In the genomic region with DNA sequence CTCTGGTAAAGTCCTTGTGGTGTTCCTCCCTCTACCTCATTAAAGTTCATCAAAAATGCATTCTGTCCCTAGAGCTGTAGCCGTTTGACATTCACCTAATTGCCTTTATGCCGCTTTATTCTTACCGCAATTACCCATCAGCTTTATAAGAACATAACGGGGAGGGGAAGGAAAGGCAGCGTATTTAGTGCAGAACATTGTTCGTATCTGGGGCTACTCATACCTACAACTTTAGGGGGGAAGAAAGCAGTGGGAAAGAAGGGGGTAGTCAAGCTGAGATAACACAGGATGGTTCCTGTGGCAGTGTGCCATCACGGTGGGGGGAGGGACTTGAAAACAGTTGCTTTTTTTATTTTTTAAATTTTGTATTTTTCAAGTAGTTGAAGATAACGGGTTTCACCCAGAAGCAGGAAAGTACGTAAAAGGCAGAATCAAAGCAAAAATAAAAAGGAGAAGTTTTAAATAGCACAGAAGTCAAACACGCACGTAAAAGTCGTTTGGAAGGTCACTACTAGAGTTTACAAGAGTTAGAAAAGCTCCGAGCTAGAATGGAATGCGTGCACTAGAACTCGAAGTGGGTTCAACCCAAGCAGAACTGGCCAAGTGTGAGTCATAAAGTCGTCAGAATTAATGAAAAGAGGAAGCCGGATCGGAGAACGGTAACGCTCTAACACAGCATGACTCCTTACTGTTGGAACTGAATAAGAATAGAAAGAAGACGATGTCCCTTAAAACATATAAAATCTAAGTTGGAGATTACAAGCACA, we compare ENCODE assay signal across 10 mouse cellular contexts. TPM values are rescaled to one million over a fixed set of nuclear protein-coding genes. Genes with fewer than 3 reads are reported as not detected.
DNase-seq lines count a peak whose midpoint lies in the region; ATAC-seq lines count a peak whose summit lies in the region.
"Had no signal": no experiment of that assay in that cellular context is flagged by ENCODE, and none has a peak within 500 bp of the region (broad histone marks: within the 10 kb centered on the region; RNA-seq: fewer than 3 reads in every experiment).

No protein-coding gene starts in this region.

- DNase-seq in heart, adult 8-10 months (ENCODE audit: low spot score), result no peak
- DNase-seq in CD4-positive helper T cell, adult 2 months (ENCODE audit: low read depth, low spot score), result peak; percentile 74
- peak; percentile 87 for DNase-seq in induced T-regulatory cell, adult 2 months (ENCODE audit: low read depth)
- no peak for DNase-seq in cerebellum, adult 9-11 months
- DNase-seq in retina, postnatal 1 day, result no peak
- DNase-seq: cerebellum, postnatal 25 days; left cerebral cortex, postnatal 4 days had no signal

- H3K4me2 ChIP-seq in heart, embryonic 13.5 days, result peak overlapping the region; percentile 25; the same call in 1 of the 2 replicates
- no peak overlapping the region for H3K4me2 ChIP-seq in forebrain, embryonic 12.5 days

- no peaks in the 10 kb centered on the region for H3K36me3 ChIP-seq in heart, embryonic 13.5 days
- no peaks in the 10 kb centered on the region for H3K36me3 ChIP-seq in macrophage (ENCODE audit: inconsistent target)
- no peaks in the 10 kb centered on the region for H3K36me3 ChIP-seq in forebrain, embryonic 12.5 days (replicated peaks)

- H3K4me1 ChIP-seq in heart, embryonic 13.5 days, result peaks cover 24% of the 10 kb centered on the region
- H3K4me1 ChIP-seq in forebrain, embryonic 12.5 days, result no peaks in the 10 kb centered on the region

- H3K27ac ChIP-seq in heart, embryonic 13.5 days (replicated peaks), result no peak overlapping the region
- peak overlapping the region; percentile 79 for H3K27ac ChIP-seq in macrophage
- no peak overlapping the region for H3K27ac ChIP-seq in forebrain, embryonic 12.5 days

- WGBS in heart, embryonic 13.5 days, result 65% methylated on average over 21 of the region's 21 CpGs
- 3% methylated on average over 21 of the region's 21 CpGs for WGBS in macrophage (ENCODE audit: missing documents)
- WGBS in forebrain, embryonic 12.5 days, result 87% methylated on average over 21 of the region's 21 CpGs

- no peak overlapping the region for H3K9ac ChIP-seq in heart, embryonic 13.5 days
- H3K9ac ChIP-seq in forebrain, embryonic 12.5 days, result no peak overlapping the region

- no peak overlapping the region for H3K4me3 ChIP-seq in heart, embryonic 13.5 days
- peak overlapping the region; percentile 54 for H3K4me3 ChIP-seq in macrophage (ENCODE audit: inconsistent target)
- H3K4me3 ChIP-seq in forebrain, embryonic 12.5 days (replicated peaks), result no peak overlapping the region

- no peak for ATAC-seq in heart, embryonic 13.5 days (ENCODE audit: extremely low read depth, insufficient number of reproducible peaks, low FRiP score, low TSS enrichment)
- no peak for ATAC-seq in forebrain, embryonic 12.5 days (ENCODE audit: low FRiP score)

- H3K27me3 ChIP-seq in heart, embryonic 13.5 days (replicated peaks), result no peaks in the 10 kb centered on the region
- H3K27me3 ChIP-seq in forebrain, embryonic 12.5 days, result no peaks in the 10 kb centered on the region

- H3K79me2 ChIP-seq in macrophage (ENCODE audit: inconsistent target), result peaks cover 35% of the 10 kb centered on the region

- no peaks in the 10 kb centered on the region for H3K9me3 ChIP-seq in heart, embryonic 13.5 days
- no peaks in the 10 kb centered on the region for H3K9me3 ChIP-seq in forebrain, embryonic 12.5 days

RNA-seq across cellular contexts. Expression of a gene that starts 34.6 kb away (rescaled TPM):
- 0.71 and 1.1 TPM in 2 replicates for polyA plus RNA-seq in heart, embryonic 13.5 days (2015; fragmentation: Nextera tagmentation; extraction: Ambion mirVana)
- 1 to 10 TPM in 2 of 4 experiments, under 1 TPM in 2; 0.54 to 3.1 (median 0.95) TPM for total RNA-seq in heart, adult 8-10 months (2022)
- 100 to 1,000 TPM in 3 of 26 experiments, 10 to 100 TPM in 6, 1 to 10 TPM in 17; 1.1 to 177 (median 4.6) TPM for total RNA-seq in macrophage (2018; cell fraction: chromatin; rRNA removed)
- total RNA-seq in macrophage (2018; cell fraction: cytosol; rRNA removed), result 10 to 100 TPM in 13 of 26 experiments, 1 to 10 TPM in 13; 2.3 to 48.0 (median 13.0) TPM
- 10 to 100 TPM in 12 of 26 experiments, 1 to 10 TPM in 14; 1.7 to 77.7 (median 8.6) TPM for total RNA-seq in macrophage (2018; cell fraction: nucleus; rRNA removed)
- 14.2 to 22.4 TPM (median 20.1 TPM) in 3 replicates for polyA plus RNA-seq in macrophage (2018)
- 0.14 TPM in 1 of 2 replicates, not detected in the other for polyA plus RNA-seq in forebrain, embryonic 12.5 days (2016; fragmentation: Nextera tagmentation; extraction: Ambion mirVana)

Comparison
In these comparisons a context has a peak if more than half of its experiments do, and no peak if none do; other contexts are left out.
1. DNase-seq: peak in CD4-positive helper T cell, adult 2 months (single experiment) and induced T-regulatory cell, adult 2 months (single experiment); none in heart, adult 8-10 months (single experiment), cerebellum, adult 9-11 months (single experiment) and retina, postnatal 1 day (single experiment).